Mouse (Mus musculus): ENCODE results near the gene Sez6l2. TPM values are rescaled to one million over a fixed set of nuclear protein-coding genes. Genes with fewer than 3 reads are reported as not detected.

Sez6l2 gene
- total RNA-seq, 2 experiments from 2014 or later = 0.33 to 2.9 TPM

Other genes starting within 250 kb of the Sez6l2 start
- 1,020 and 1,059 TPM in 2 replicates for gene Coro1a, start 242.8 kb upstream of the Sez6l2 start, total RNA-seq (2015)
- gene Coro1a, start 242.8 kb upstream of the Sez6l2 start, total RNA-seq (2017) = 1,317 and 1,554 TPM in 2 replicates
- gene Mapk3, start 191.0 kb upstream of the Sez6l2 start, total RNA-seq (2015) = 173 and 177 TPM in 2 replicates
- gene Mapk3, start 191.0 kb upstream of the Sez6l2 start, total RNA-seq (2017) = 88.3 and 91.1 TPM in 2 replicates
- 26.8 and 37.3 TPM in 2 replicates for gene Gdpd3, start 184.2 kb upstream of the Sez6l2 start, total RNA-seq (2015)
- gene Gdpd3, start 184.2 kb upstream of the Sez6l2 start, total RNA-seq (2017) = 57.9 and 71.4 TPM in 2 replicates
- 196 and 200 TPM in 2 replicates for gene Ypel3, start 173.6 kb upstream of the Sez6l2 start, total RNA-seq (2015)
- gene Ypel3, start 173.6 kb upstream of the Sez6l2 start, total RNA-seq (2017) = 91.7 and 117 TPM in 2 replicates
- gene Tbx6, start 169.1 kb upstream of the Sez6l2 start, total RNA-seq (2015) = 0.68 and 1.0 TPM in 2 replicates
- 0.98 and 0.99 TPM in 2 replicates for gene Tbx6, start 169.1 kb upstream of the Sez6l2 start, total RNA-seq (2017)
- 186 and 196 TPM in 2 replicates for gene Ppp4c, start 158.1 kb upstream of the Sez6l2 start, total RNA-seq (2015)
- 139 and 154 TPM in 2 replicates for gene Ppp4c, start 158.1 kb upstream of the Sez6l2 start, total RNA-seq (2017)
- not detected in 2 replicates for gene Fam57b, start 152.9 kb upstream of the Sez6l2 start, total RNA-seq (2015)
- gene Fam57b, start 152.9 kb upstream of the Sez6l2 start, total RNA-seq (2017) = not detected in 2 replicates
- gene 4930451I11Rik, start 118.9 kb upstream of the Sez6l2 start, total RNA-seq (2015) = not detected in 2 replicates
- not detected in 2 replicates for gene 4930451I11Rik, start 118.9 kb upstream of the Sez6l2 start, total RNA-seq (2017)
- gene Doc2a, start 103.1 kb upstream of the Sez6l2 start, total RNA-seq (2015) = not detected in 2 replicates
- gene Doc2a, start 103.1 kb upstream of the Sez6l2 start, total RNA-seq (2017) = not detected in 2 replicates
- gene Hirip3, start 88.6 kb upstream of the Sez6l2 start, total RNA-seq (2015) = 14.6 and 22.0 TPM in 2 replicates
- 147 and 164 TPM in 2 replicates for gene Hirip3, start 88.6 kb upstream of the Sez6l2 start, total RNA-seq (2017)
- gene Ino80e, start 88.2 kb upstream of the Sez6l2 start, total RNA-seq (2015) = 42.5 and 51.5 TPM in 2 replicates
- gene Ino80e, start 88.2 kb upstream of the Sez6l2 start, total RNA-seq (2017) = 21.3 and 46.4 TPM in 2 replicates
- 14.3 and 19.0 TPM in 2 replicates for gene Taok2, start 65.9 kb upstream of the Sez6l2 start, total RNA-seq (2015)
- 26.8 and 32.0 TPM in 2 replicates for gene Taok2, start 65.9 kb upstream of the Sez6l2 start, total RNA-seq (2017)
- gene Tmem219, start 27.6 kb upstream of the Sez6l2 start, total RNA-seq (2015) = 47.9 and 50.9 TPM in 2 replicates
- gene Tmem219, start 27.6 kb upstream of the Sez6l2 start, total RNA-seq (2017) = 44.9 and 45.5 TPM in 2 replicates
- 7.3 and 12.0 TPM in 2 replicates for gene Kctd13, start 21.7 kb upstream of the Sez6l2 start, total RNA-seq (2015)
- gene Kctd13, start 21.7 kb upstream of the Sez6l2 start, total RNA-seq (2017) = 10.9 and 19.0 TPM in 2 replicates
- gene Asphd1, start 981 bp upstream of the Sez6l2 start, total RNA-seq (2015) = not detected in 2 replicates
- gene Asphd1, start 981 bp upstream of the Sez6l2 start, total RNA-seq (2017) = not detected in 2 replicates
- gene Cdipt, start 25.4 kb downstream of the Sez6l2 start, total RNA-seq (2015) = 46.1 and 48.5 TPM in 2 replicates
- 49.4 and 56.7 TPM in 2 replicates for gene Cdipt, start 25.4 kb downstream of the Sez6l2 start, total RNA-seq (2017)
- gene Cdiptos, start 25.5 kb downstream of the Sez6l2 start, total RNA-seq (2015) = 4.9 and 6.6 TPM in 2 replicates
- gene Cdiptos, start 25.5 kb downstream of the Sez6l2 start, total RNA-seq (2017) = 0.73 and 3.3 TPM in 2 replicates
- 5.6 and 6.0 TPM in 2 replicates for gene Mvp, start 64.1 kb downstream of the Sez6l2 start, total RNA-seq (2015)
- gene Mvp, start 64.1 kb downstream of the Sez6l2 start, total RNA-seq (2017) = 48.1 and 50.6 TPM in 2 replicates
- gene Pagr1b, start 65.9 kb downstream of the Sez6l2 start, total RNA-seq (2015) = 0.54 and 1.6 TPM in 2 replicates
- gene Pagr1b, start 65.9 kb downstream of the Sez6l2 start, total RNA-seq (2017) = not detected in 2 replicates
- gene Pagr1a, start 66.8 kb downstream of the Sez6l2 start, total RNA-seq (2015) = 40.7 and 62.5 TPM in 2 replicates
- 25.5 and 67.0 TPM in 2 replicates for gene Pagr1a, start 66.8 kb downstream of the Sez6l2 start, total RNA-seq (2017)
- gene Gm42742, start 70.5 kb downstream of the Sez6l2 start, total RNA-seq (2015) = 15.4 TPM in 1 of 2 replicates, not detected in the other
- 45.4 TPM in 1 of 2 replicates, not detected in the other for gene Gm42742, start 70.5 kb downstream of the Sez6l2 start, total RNA-seq (2017)
- gene Prrt2, start 70.6 kb downstream of the Sez6l2 start, total RNA-seq (2015) = 0.20 and 1.8 TPM in 2 replicates
- gene Prrt2, start 70.6 kb downstream of the Sez6l2 start, total RNA-seq (2017) = 2.4 and 3.0 TPM in 2 replicates
- 79.8 and 80.9 TPM in 2 replicates for gene Maz, start 76.5 kb downstream of the Sez6l2 start, total RNA-seq (2015)
- gene Maz, start 76.5 kb downstream of the Sez6l2 start, total RNA-seq (2017) = 44.4 and 45.1 TPM in 2 replicates
- 107 and 108 TPM in 2 replicates for gene Kif22, start 91.9 kb downstream of the Sez6l2 start, total RNA-seq (2015)
- 85.9 and 105 TPM in 2 replicates for gene Kif22, start 91.9 kb downstream of the Sez6l2 start, total RNA-seq (2017)
- gene Zg16, start 136.8 kb downstream of the Sez6l2 start, total RNA-seq (2015) = 0.96 TPM in 1 of 2 replicates, not detected in the other
- gene Zg16, start 136.8 kb downstream of the Sez6l2 start, total RNA-seq (2017) = not detected in 2 replicates
- gene AI467606, start 140.8 kb downstream of the Sez6l2 start, total RNA-seq (2015) = 65.9 and 71.1 TPM in 2 replicates
- gene AI467606, start 140.8 kb downstream of the Sez6l2 start, total RNA-seq (2017) = 46.6 and 49.2 TPM in 2 replicates
- gene Qprt, start 171.7 kb downstream of the Sez6l2 start, total RNA-seq (2015) = 2.0 and 3.3 TPM in 2 replicates
- gene Qprt, start 171.7 kb downstream of the Sez6l2 start, total RNA-seq (2017) = 1.1 and 2.8 TPM in 2 replicates
- gene Spn, start 187.3 kb downstream of the Sez6l2 start, total RNA-seq (2015) = 74.6 and 82.8 TPM in 2 replicates
- gene Spn, start 187.3 kb downstream of the Sez6l2 start, total RNA-seq (2017) = 241 and 246 TPM in 2 replicates
- 16.1 and 19.0 TPM in 2 replicates for gene Cd2bp2, start 245.5 kb downstream of the Sez6l2 start, total RNA-seq (2015)
- 51.8 and 57.5 TPM in 2 replicates for gene Cd2bp2, start 245.5 kb downstream of the Sez6l2 start, total RNA-seq (2017)